Comparison of ENCODE assay signal across 8 mouse cellular contexts in the genomic region with DNA sequence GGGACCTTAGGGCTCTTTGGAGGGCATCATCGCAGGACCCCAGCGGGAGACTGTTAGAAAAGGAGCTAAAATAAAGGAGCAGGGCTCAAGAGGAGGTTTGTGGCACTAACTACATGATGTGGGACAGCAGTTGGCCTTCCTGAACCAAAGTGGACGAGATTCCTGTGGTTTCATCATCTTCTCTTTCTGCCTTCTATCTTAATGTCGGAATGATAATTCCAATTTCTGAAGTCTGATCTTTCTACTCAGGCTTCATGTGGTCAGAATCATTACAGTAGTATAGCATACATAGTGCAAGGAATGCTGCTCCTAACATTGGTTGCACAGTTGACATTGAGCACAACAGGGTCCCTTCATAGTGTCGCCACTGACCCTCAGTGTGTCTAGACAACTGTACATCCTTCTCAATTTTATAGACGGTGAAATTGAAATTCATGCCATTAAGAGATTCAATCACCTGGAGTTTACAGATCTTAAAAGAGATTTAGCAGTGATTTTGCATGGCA. TPM values are rescaled to one million over a fixed set of nuclear protein-coding genes. Genes with fewer than 3 reads are reported as not detected.
DNase-seq lines count a peak whose midpoint lies in the region; ATAC-seq and TF ChIP-seq lines count a peak whose summit lies in the region.

No protein-coding gene starts in this region.

- no peak for TF ChIP-seq POLR2A in kidney, adult 2 months (IDR thresholded peaks at IDR 0.05; ENCODE audit: low read depth, low read length)

- no peaks in the 10 kb centered on the region for H3K36me3 ChIP-seq in kidney, adult 2 months (ENCODE audit: control insufficient read depth, insufficient read depth, low read length)
- H3K36me3 ChIP-seq in embryonic facial prominence, embryonic 10.5 days (replicated peaks), result no peaks in the 10 kb centered on the region
- 0 out of 2 replicates have a peak, but pooled peaks cover 6% of the 10 kb centered on the region for H3K36me3 ChIP-seq in hindbrain, embryonic 14.5 days (replicated peaks; ENCODE audit: control insufficient read depth, insufficient read depth)
- no peaks in the 10 kb centered on the region for H3K36me3 ChIP-seq in midbrain, embryonic 15.5 days (replicated peaks)

- no peaks in the 10 kb centered on the region for H3K27me3 ChIP-seq in kidney, adult 2 months (replicated peaks; ENCODE audit: control insufficient read depth, insufficient read depth, low read length)
- peaks cover 26% of the 10 kb centered on the region for H3K27me3 ChIP-seq in embryonic facial prominence, embryonic 10.5 days (replicated peaks; ENCODE audit: low read depth, poor library complexity, severe bottlenecking)
- no peaks in the 10 kb centered on the region for H3K27me3 ChIP-seq in hindbrain, embryonic 14.5 days (ENCODE audit: control insufficient read depth, insufficient read depth, low read length)
- no peaks in the 10 kb centered on the region for H3K27me3 ChIP-seq in midbrain, embryonic 15.5 days (replicated peaks)

- ATAC-seq in hindbrain, embryonic 14.5 days (ENCODE audit: low FRiP score), result peak; percentile 39; the same call in 1 of the 2 replicates
- ATAC-seq in midbrain, embryonic 15.5 days (replicated peaks), result peak; percentile 78
- ATAC-seq in CD4-positive, CD25-positive, alpha-beta regulatory T cell, adult 4 months, result no peak

- DNase-seq in kidney, adult 2 months, result no peak
- DNase-seq in kidney, postnatal 4 days, result no peak
- no peak for DNase-seq in embryonic facial prominence, embryonic 10.5 days (ENCODE audit: low spot score)
- DNase-seq in hindbrain, embryonic 14.5 days (ENCODE audit: low spot score), result no peak
- DNase-seq in layer of hippocampus, adult 18-20 months (ENCODE audit: low spot score in 2 of 2), result no peak
- no peak for DNase-seq in urinary bladder, adult 2 months (ENCODE audit: low spot score)

- peak overlapping the region; percentile 61 for H3K4me3 ChIP-seq in kidney, adult 2 months (ENCODE audit: insufficient read depth, low read depth, low read length)
- peak overlapping the region; percentile 84 for H3K4me3 ChIP-seq in embryonic facial prominence, embryonic 10.5 days
- peak overlapping the region; percentile 94 for H3K4me3 ChIP-seq in hindbrain, embryonic 14.5 days (replicated peaks; ENCODE audit: low read length)
- H3K4me3 ChIP-seq in midbrain, embryonic 15.5 days, result peak overlapping the region; percentile 90

- TF ChIP-seq CTCF in kidney, adult 2 months (conservative IDR thresholded peaks at IDR 0.05; ENCODE audit: insufficient read depth, insufficient read length, low read depth, low read length), result no peak

- no peak overlapping the region for H3K27ac ChIP-seq in kidney, adult 2 months (ENCODE audit: insufficient read depth, low read depth, low read length)
- H3K27ac ChIP-seq in embryonic facial prominence, embryonic 10.5 days (replicated peaks), result peak overlapping the region; percentile 91
- peak overlapping the region; percentile 88 for H3K27ac ChIP-seq in hindbrain, embryonic 14.5 days
- peak overlapping the region; percentile 85 for H3K27ac ChIP-seq in midbrain, embryonic 15.5 days

- H3K4me2 ChIP-seq in hindbrain, embryonic 14.5 days (replicated peaks), result peak overlapping the region; percentile 76
- peak overlapping the region; percentile 84 for H3K4me2 ChIP-seq in midbrain, embryonic 15.5 days

- 24% methylated on average over 6 of the region's 6 CpGs for WGBS in kidney, adult 2 months
- 25% methylated on average over 6 of the region's 6 CpGs for WGBS in embryonic facial prominence, embryonic 10.5 days
- 16% methylated on average over 6 of the region's 6 CpGs for WGBS in hindbrain, embryonic 14.5 days
- 22% methylated on average over 6 of the region's 6 CpGs for WGBS in midbrain, embryonic 15.5 days

- no peaks in the 10 kb centered on the region for H3K9me3 ChIP-seq in embryonic facial prominence, embryonic 10.5 days
- no peaks in the 10 kb centered on the region for H3K9me3 ChIP-seq in hindbrain, embryonic 14.5 days (ENCODE audit: control insufficient read depth, low read length)
- H3K9me3 ChIP-seq in midbrain, embryonic 15.5 days, result no peaks in the 10 kb centered on the region

- peak overlapping the region; percentile 98 for H3K9ac ChIP-seq in hindbrain, embryonic 14.5 days
- peak overlapping the region; percentile 98 for H3K9ac ChIP-seq in midbrain, embryonic 15.5 days

- no peaks in the 10 kb centered on the region; the same call in 1 of the 2 replicates for H3K4me1 ChIP-seq in kidney, adult 2 months (ENCODE audit: control insufficient read depth, insufficient read depth, low read length)
- peaks cover 9% of the 10 kb centered on the region for H3K4me1 ChIP-seq in embryonic facial prominence, embryonic 10.5 days
- no peaks in the 10 kb centered on the region for H3K4me1 ChIP-seq in hindbrain, embryonic 14.5 days (replicated peaks; ENCODE audit: control insufficient read depth, insufficient read depth, low read length)
- H3K4me1 ChIP-seq in midbrain, embryonic 15.5 days, result peaks cover 6% of the 10 kb centered on the region; the same call in 1 of the 2 replicates

RNA-seq across cellular contexts. Expression of a gene that starts 0.4 kb away (rescaled TPM):
- polyA plus RNA-seq in kidney, adult 2 months (2012; rRNA removed), result 0.28 and 0.45 TPM in 2 replicates
- polyA plus RNA-seq in embryonic facial prominence, embryonic 10.5 days (2016; fragmentation: Nextera tagmentation; extraction: Ambion mirVana), result 6.7 and 7.2 TPM in 2 replicates
- 44.3 and 59.0 TPM in 2 replicates for polyA plus RNA-seq in hindbrain, embryonic 14.5 days (2014; fragmentation: Nextera tagmentation; extraction: Ambion mirVana)
- 29.6 and 30.1 TPM in 2 replicates for polyA plus RNA-seq in midbrain, embryonic 15.5 days (2015; fragmentation: Nextera tagmentation; extraction: Ambion mirVana)
- polyA plus RNA-seq in CD4-positive, CD25-positive, alpha-beta regulatory T cell, adult 4 months (2017; shearing (Covaris generic)), result not detected
- total RNA-seq in layer of hippocampus, adult 18-20 months (2021), result 100 to 1,000 TPM; 146 to 148 TPM
- 1.0 and 1.7 TPM in 2 replicates for polyA plus RNA-seq in urinary bladder, adult 2 months (2012; rRNA removed)
